Mouse (Mus musculus): ENCODE measurements around the gene Hspa1b. TPM values are rescaled to one million over a fixed set of nuclear protein-coding genes. Genes with fewer than 3 reads are reported as not detected.
"Not testable (repeated sequence)": the region's sequence is repeated elsewhere in the genome, so short reads cannot be mapped to it uniquely, and the experiment has no call there.

Gene Hspa1b
- polyA plus RNA-seq, 1 experiment from 2014 or later = not detected

- peak; percentile 67 for ATAC-seq
- peak overlapping the region; percentile 44 for H3K4me3 ChIP-seq (replicated peaks; ENCODE audit: low read length)
- peaks cover 18% of the 10 kb centered on the region for H3K27me3 ChIP-seq (replicated peaks; ENCODE audit: control insufficient read depth, insufficient read depth, low read length)
- not testable (repeated sequence) for H3K36me3 ChIP-seq (ENCODE audit: control insufficient read depth, insufficient read depth); H3K27ac ChIP-seq (ENCODE audit: low read length); H3K9me3 ChIP-seq (ENCODE audit: control insufficient read depth, low read length); H3K4me1 ChIP-seq (replicated peaks; ENCODE audit: control insufficient read depth, insufficient read depth, low read length)
- 0 out of 2 replicates have a peak overlapping the region, but pooled peaks have one; percentile 25 for H3K9ac ChIP-seq (replicated peaks; ENCODE audit: low read depth, low read length)
- under 1% methylated on average over 17 of the region's 43 CpGs for WGBS
- H3K4me2 ChIP-seq (ENCODE audit: low read length) = peak overlapping the region; percentile 64
Observed at GRCm38 (mm10) chr17:34971694-34972068, 12.6 kb upstream of the Hspa1b start.

- H3K27me3 ChIP-seq (replicated peaks; ENCODE audit: control insufficient read depth, insufficient read depth, low read length) = peaks cover 18% of the 10 kb centered on the region
Observed at GRCm38 (mm10) chr17:34970850-34971249, 11.8 kb upstream of the Hspa1b start.

GRCm38 (mm10) chr17:34969822-34970221, 10.8 kb upstream of the Hspa1b start, which contains the start of gene Gm20481:
Gene Gm20481 (plus strand): TSS chr17:34969912.
- peaks cover 18% of the 10 kb centered on the region for H3K27me3 ChIP-seq (replicated peaks; ENCODE audit: control insufficient read depth, insufficient read depth, low read length)
- H3K4me1 ChIP-seq (replicated peaks; ENCODE audit: control insufficient read depth, insufficient read depth, low read length); ATAC-seq; H3K4me2 ChIP-seq (ENCODE audit: low read length); H3K4me3 ChIP-seq (replicated peaks; ENCODE audit: low read length); H3K27ac ChIP-seq (ENCODE audit: low read length); H3K9me3 ChIP-seq (ENCODE audit: control insufficient read depth, low read length); H3K36me3 ChIP-seq (ENCODE audit: control insufficient read depth, insufficient read depth); H3K9ac ChIP-seq (replicated peaks; ENCODE audit: low read depth, low read length): not testable (repeated sequence)
- WGBS = 70% methylated on average over 6 of the region's 11 CpGs

More at GRCm38 (mm10) chr17:34970850-34971249, 11.8 kb upstream of the Hspa1b start:
- H3K4me2 ChIP-seq (ENCODE audit: low read length); H3K4me3 ChIP-seq (replicated peaks; ENCODE audit: low read length); H3K36me3 ChIP-seq (ENCODE audit: control insufficient read depth, insufficient read depth); ATAC-seq; H3K27ac ChIP-seq (ENCODE audit: low read length); H3K9me3 ChIP-seq (ENCODE audit: control insufficient read depth, low read length); H3K4me1 ChIP-seq (replicated peaks; ENCODE audit: control insufficient read depth, insufficient read depth, low read length); H3K9ac ChIP-seq (replicated peaks; ENCODE audit: low read depth, low read length): not testable (repeated sequence)
- WGBS = 26% methylated on average over 17 of the region's 37 CpGs

- Histone ChIP-seq H3K9ac (replicated peaks; ENCODE audit: low read depth, low read length) (no peak overlapping the region), H3K4me2 (ENCODE audit: low read length) (no peak overlapping the region), H3K4me1 (replicated peaks; ENCODE audit: control insufficient read depth, insufficient read depth, low read length) (no peaks in the 10 kb centered on the region), H3K36me3 (ENCODE audit: control insufficient read depth, insufficient read depth) (no peaks in the 10 kb centered on the region), H3K9me3 (ENCODE audit: control insufficient read depth, low read length) (no peaks in the 10 kb centered on the region), H3K27me3 (replicated peaks; ENCODE audit: control insufficient read depth, insufficient read depth, low read length) (peaks cover 20% of the 10 kb centered on the region), H3K4me3 (replicated peaks; ENCODE audit: low read length) (no peak overlapping the region), H3K27ac (ENCODE audit: low read length) (no peak overlapping the region)
- 83% methylated on average over 5 of the region's 5 CpGs for WGBS
- no peak for ATAC-seq
Observed at GRCm38 (mm10) chr17:34965627-34966026, 6.6 kb upstream of the Hspa1b start.

- 6% methylated on average over 1 of the region's 1 CpGs for WGBS
Observed at GRCm38 (mm10) chr17:34964640-34965049, 5.6 kb upstream of the Hspa1b start.

GRCm38 (mm10) chr17:34962841-34963240, 3.8 kb upstream of the Hspa1b start:
- Histone ChIP-seq H3K4me2 (ENCODE audit: low read length) (no peak overlapping the region), H3K9me3 (ENCODE audit: control insufficient read depth, low read length) (no peaks in the 10 kb centered on the region), H3K27ac (ENCODE audit: low read length) (no peak overlapping the region), H3K9ac (replicated peaks; ENCODE audit: low read depth, low read length) (no peak overlapping the region), H3K27me3 (replicated peaks; ENCODE audit: control insufficient read depth, insufficient read depth, low read length) (peaks cover 7% of the 10 kb centered on the region; the same call in 1 of the 2 replicates), H3K4me3 (replicated peaks; ENCODE audit: low read length) (no peak overlapping the region), H3K36me3 (ENCODE audit: control insufficient read depth, insufficient read depth) (no peaks in the 10 kb centered on the region), H3K4me1 (replicated peaks; ENCODE audit: control insufficient read depth, insufficient read depth, low read length) (peaks cover 7% of the 10 kb centered on the region)
- ATAC-seq = no peak
- 48% methylated on average over 1 of the region's 1 CpGs for WGBS

More at GRCm38 (mm10) chr17:34964640-34965049, 5.6 kb upstream of the Hspa1b start:
- Histone ChIP-seq H3K4me2 (ENCODE audit: low read length) (no peak overlapping the region), H3K4me1 (replicated peaks; ENCODE audit: control insufficient read depth, insufficient read depth, low read length) (peaks cover 3% of the 10 kb centered on the region), H3K27me3 (replicated peaks; ENCODE audit: control insufficient read depth, insufficient read depth, low read length) (peaks cover 23% of the 10 kb centered on the region), H3K36me3 (ENCODE audit: control insufficient read depth, insufficient read depth) (no peaks in the 10 kb centered on the region), H3K9me3 (ENCODE audit: control insufficient read depth, low read length) (no peaks in the 10 kb centered on the region), H3K27ac (ENCODE audit: low read length) (no peak overlapping the region), H3K4me3 (replicated peaks; ENCODE audit: low read length) (no peak overlapping the region), H3K9ac (replicated peaks; ENCODE audit: low read depth, low read length) (no peak overlapping the region)
- ATAC-seq = no peak

- no peak for ATAC-seq
- Histone ChIP-seq H3K27ac (ENCODE audit: low read length) (no peak overlapping the region), H3K4me1 (replicated peaks; ENCODE audit: control insufficient read depth, insufficient read depth, low read length) (peaks cover 7% of the 10 kb centered on the region), H3K36me3 (ENCODE audit: control insufficient read depth, insufficient read depth) (no peaks in the 10 kb centered on the region), H3K9ac (replicated peaks; ENCODE audit: low read depth, low read length) (no peak overlapping the region), H3K9me3 (ENCODE audit: control insufficient read depth, low read length) (no peaks in the 10 kb centered on the region), H3K4me3 (replicated peaks; ENCODE audit: low read length) (no peak overlapping the region), H3K4me2 (ENCODE audit: low read length) (no peak overlapping the region), H3K27me3 (replicated peaks; ENCODE audit: control insufficient read depth, insufficient read depth, low read length) (peaks cover 5% of the 10 kb centered on the region; the same call in 1 of the 2 replicates)
- WGBS = 34% methylated on average over 3 of the region's 3 CpGs
Observed at GRCm38 (mm10) chr17:34962125-34962524, 3.1 kb upstream of the Hspa1b start.

- ATAC-seq = no peak
- Histone ChIP-seq H3K27me3 (replicated peaks; ENCODE audit: control insufficient read depth, insufficient read depth, low read length) (peaks cover 7% of the 10 kb centered on the region; the same call in 1 of the 2 replicates), H3K9me3 (ENCODE audit: control insufficient read depth, low read length) (no peaks in the 10 kb centered on the region), H3K27ac (ENCODE audit: low read length) (no peak overlapping the region), H3K4me2 (ENCODE audit: low read length) (no peak overlapping the region), H3K36me3 (ENCODE audit: control insufficient read depth, insufficient read depth) (no peaks in the 10 kb centered on the region), H3K4me3 (replicated peaks; ENCODE audit: low read length) (no peak overlapping the region), H3K9ac (replicated peaks; ENCODE audit: low read depth, low read length) (no peak overlapping the region), H3K4me1 (replicated peaks; ENCODE audit: control insufficient read depth, insufficient read depth, low read length) (peaks cover 7% of the 10 kb centered on the region)
Observed at GRCm38 (mm10) chr17:34960702-34961493, 1.9 kb upstream of the Hspa1b start.

- H3K4me1 ChIP-seq (replicated peaks; ENCODE audit: control insufficient read depth, insufficient read depth, low read length) = peaks cover 7% of the 10 kb centered on the region
- no peaks in the 10 kb centered on the region for H3K36me3 ChIP-seq (ENCODE audit: control insufficient read depth, insufficient read depth)
- peaks cover 7% of the 10 kb centered on the region; the same call in 1 of the 2 replicates for H3K27me3 ChIP-seq (replicated peaks; ENCODE audit: control insufficient read depth, insufficient read depth, low read length)
- no peak overlapping the region for H3K9ac ChIP-seq (replicated peaks; ENCODE audit: low read depth, low read length)
- WGBS = 9% methylated on average over 12 of the region's 12 CpGs
- no peaks in the 10 kb centered on the region for H3K9me3 ChIP-seq (ENCODE audit: control insufficient read depth, low read length)
- peak overlapping the region; percentile 43 for H3K4me3 ChIP-seq (replicated peaks; ENCODE audit: low read length)
- ATAC-seq = no peak
- H3K27ac ChIP-seq (ENCODE audit: low read length) = no peak overlapping the region; the same call in 1 of the 2 replicates
- H3K4me2 ChIP-seq (ENCODE audit: low read length) = peak overlapping the region; percentile 69
Observed at GRCm38 (mm10) chr17:34959881-34960515, 960 bp upstream of the Hspa1b start.

All from forebrain, embryonic 16.5 days (tissue).